Mouse (Mus musculus) B cell, adult 2 months (primary cell): ENCODE data around the gene Fbxo44.
"Not testable (repeated sequence)": the region's sequence is repeated elsewhere in the genome, so short reads cannot be mapped to it uniquely, and the experiment has no call there.

Source experiments
- DNase-seq, 2 experiments: peaks; one replicate each; pipeline ENCODE4 v3.0.0; 2022

The Fbxo44 gene

GRCm38 (mm10) chr4:148128672-148129071 is 31.6 kb downstream of the Fbxo44 start:
- DNase-seq: no peak

- no peak for DNase-seq
Observed at GRCm38 (mm10) chr4:148128241-148128640, 32.0 kb downstream of the Fbxo44 start.

- DNase-seq: no peak
Observed at GRCm38 (mm10) chr4:148122694-148123066, 37.6 kb downstream of the Fbxo44 start.

GRCm38 (mm10) chr4:148121982-148122693 is 38.1 kb downstream of the Fbxo44 start:
- DNase-seq: no peak

GRCm38 (mm10) chr4:148121362-148121761 is 38.9 kb downstream of the Fbxo44 start:
- DNase-seq: no peak

GRCm38 (mm10) chr4:148120555-148120954 is 39.7 kb downstream of the Fbxo44 start:
- DNase-seq: no peak

GRCm38 (mm10) chr4:148119578-148119977 is 40.7 kb downstream of the Fbxo44 start:
- DNase-seq: not testable (repeated sequence)

- peak; percentile 19 to 22 for DNase-seq
Observed at GRCm38 (mm10) chr4:148117392-148117791, 42.9 kb downstream of the Fbxo44 start.

- DNase-seq: peak; percentile 48 to 50
Observed at GRCm38 (mm10) chr4:148116657-148117056, 43.6 kb downstream of the Fbxo44 start.

- peak; percentile 52 to 56 for DNase-seq
Observed at GRCm38 (mm10) chr4:148115467-148115866, 44.8 kb downstream of the Fbxo44 start.

GRCm38 (mm10) chr4:148114758-148115391 is 45.4 kb downstream of the Fbxo44 start:
- peak; percentile 86 to 87 for DNase-seq

GRCm38 (mm10) chr4:148112519-148112918 is 47.8 kb downstream of the Fbxo44 start:
- no peak for DNase-seq

GRCm38 (mm10) chr4:148109215-148109614 is 51.1 kb downstream of the Fbxo44 start:
- DNase-seq: no peak

- DNase-seq: no peak
Observed at GRCm38 (mm10) chr4:148108565-148109100, 51.6 kb downstream of the Fbxo44 start.

- no peak for DNase-seq
Observed at GRCm38 (mm10) chr4:148107621-148108291, 52.5 kb downstream of the Fbxo44 start.

GRCm38 (mm10) chr4:148104146-148104545 is 56.1 kb downstream of the Fbxo44 start:
- no peak for DNase-seq
